Mouse (Mus musculus): ENCODE data around the gene Mpeg1. TPM values are rescaled to one million over a fixed set of nuclear protein-coding genes. Genes with fewer than 3 reads are reported as not detected.
A peak's percentile ranks its signal among the peaks of the same experiment; 100 is the strongest.

Mpeg1 gene
- polyA plus RNA-seq, 1 experiment, result 3.6 TPM

DNA sequence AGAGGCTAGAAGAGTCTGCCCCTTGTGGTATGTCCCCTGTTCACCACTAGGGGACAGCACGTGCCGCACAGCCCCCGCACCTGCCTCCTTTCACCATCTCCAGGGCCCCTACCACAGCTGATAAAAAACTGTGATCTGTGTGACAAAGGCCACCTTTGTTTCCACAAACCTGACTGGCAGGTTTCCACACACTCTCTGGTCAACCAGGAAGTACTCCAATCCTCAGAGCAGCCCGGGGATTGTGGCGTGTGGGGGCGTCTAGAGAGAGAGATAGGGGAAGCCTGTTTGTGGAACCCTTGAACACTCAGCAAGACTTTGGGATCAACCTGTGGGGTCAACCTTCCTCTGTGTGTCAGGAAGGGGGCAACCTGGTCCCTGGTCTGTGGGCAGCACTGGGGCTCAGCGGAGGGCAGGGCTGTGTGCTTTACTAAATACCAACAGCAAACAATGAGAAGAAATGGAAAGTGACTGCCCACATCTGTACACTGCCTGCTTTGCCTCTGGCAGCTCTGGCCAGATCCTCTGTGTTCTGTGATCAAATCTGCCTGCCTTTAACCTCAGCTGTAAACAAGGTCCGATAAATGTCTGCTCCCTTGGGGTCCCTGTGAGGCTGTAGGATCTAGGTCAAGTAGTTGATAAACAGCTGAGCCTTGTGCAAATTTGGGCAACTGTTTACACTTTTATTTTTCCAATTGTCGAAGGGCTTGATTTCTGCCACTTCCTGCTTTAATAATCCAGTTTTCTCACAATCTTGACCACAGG is 27.8 kb downstream of the Mpeg1 start:
- peaks cover 10% of the 10 kb centered on the region for H3K4me1 ChIP-seq (ENCODE audit: control insufficient read depth, insufficient read depth, low read length)
- peak; percentile 33 to 37 for DNase-seq

GRCm38 (mm10) chr19:12488969-12489674 is 28.5 kb downstream of the Mpeg1 start:
- WGBS, result 55% methylated on average over 8 of the region's 8 CpGs
- Histone ChIP-seq H3K4me3 (replicated peaks; ENCODE audit: insufficient read depth, low read depth, low read length) (no peak overlapping the region), H3K4me1 (ENCODE audit: control insufficient read depth, insufficient read depth, low read length) (peaks cover 10% of the 10 kb centered on the region), H3K27me3 (ENCODE audit: control insufficient read depth, insufficient read depth, low read length) (no peaks in the 10 kb centered on the region), H3K27ac (ENCODE audit: insufficient read depth, low read length) (no peak overlapping the region)
- DNase-seq, result peak in 1 of 2 experiments; percentile 38
- TF ChIP-seq POLR2A (IDR thresholded peaks at IDR 0.05; ENCODE audit: borderline replicate concordance, insufficient read depth, low read length) (no peak), CTCF (IDR thresholded peaks at IDR 0.05; ENCODE audit: borderline replicate concordance, insufficient read depth, low read depth, low read length) (no peak)

More for the DNA sequence above, 27.8 kb downstream of the Mpeg1 start:
- Histone ChIP-seq H3K27me3 (ENCODE audit: control insufficient read depth, insufficient read depth, low read length) (no peaks in the 10 kb centered on the region), H3K27ac (ENCODE audit: insufficient read depth, low read length) (peak overlapping the region; percentile 24; the same call in 1 of the 2 replicates), H3K4me3 (replicated peaks; ENCODE audit: insufficient read depth, low read depth, low read length) (no peak overlapping the region)
- WGBS, result 31% methylated on average over 9 of the region's 9 CpGs
- TF ChIP-seq POLR2A (IDR thresholded peaks at IDR 0.05; ENCODE audit: borderline replicate concordance, insufficient read depth, low read length), result no peak
- peak; percentile 63 for TF ChIP-seq CTCF (IDR thresholded peaks at IDR 0.05; ENCODE audit: borderline replicate concordance, insufficient read depth, low read depth, low read length)

DNA sequence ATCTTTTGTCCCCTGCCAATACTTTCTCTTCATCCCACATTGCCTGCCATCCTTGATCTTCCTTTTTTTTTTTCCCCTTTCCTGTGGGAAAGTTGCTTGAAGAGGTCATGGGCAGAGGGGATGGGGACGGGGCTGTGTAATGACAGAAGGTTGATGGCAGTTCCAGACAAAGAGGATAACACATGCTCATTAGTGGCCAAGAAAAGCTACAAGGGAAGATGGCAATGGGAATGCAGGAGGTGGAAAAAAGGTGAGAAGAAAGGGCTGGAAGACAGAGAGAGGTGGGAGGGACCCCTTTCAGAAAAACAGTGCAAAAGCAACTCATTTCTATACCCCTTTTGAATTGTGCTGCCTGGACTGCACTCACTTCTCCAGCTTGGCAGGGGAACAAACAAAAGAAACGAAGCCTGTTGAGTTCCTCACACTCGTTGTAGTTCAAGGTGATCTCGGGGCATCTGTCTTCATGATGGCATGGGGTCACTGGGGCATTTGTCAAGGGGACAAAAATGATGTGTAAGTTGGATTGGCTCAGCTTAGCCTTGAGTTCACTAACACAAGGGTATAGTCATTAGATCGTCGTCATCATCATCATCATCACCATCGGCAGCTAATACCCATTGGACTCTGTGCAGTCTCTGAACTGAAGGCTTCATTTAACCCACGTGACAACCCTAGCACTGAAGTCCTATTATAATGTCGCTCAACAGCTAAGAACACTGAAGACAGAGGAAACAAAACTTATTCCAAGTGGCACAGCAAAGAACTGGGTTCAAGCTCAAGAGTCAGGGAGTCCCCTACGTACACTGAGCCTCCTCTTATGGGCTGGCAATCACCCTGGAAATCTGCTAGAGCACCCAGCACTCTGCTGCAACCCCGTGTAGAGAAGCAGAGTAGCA is 29.3 kb downstream of the Mpeg1 start:
- no peak for DNase-seq
- WGBS, result 44% methylated on average over 11 of the region's 11 CpGs
- H3K27ac ChIP-seq (ENCODE audit: insufficient read depth, low read length), result no peak overlapping the region

DNA sequence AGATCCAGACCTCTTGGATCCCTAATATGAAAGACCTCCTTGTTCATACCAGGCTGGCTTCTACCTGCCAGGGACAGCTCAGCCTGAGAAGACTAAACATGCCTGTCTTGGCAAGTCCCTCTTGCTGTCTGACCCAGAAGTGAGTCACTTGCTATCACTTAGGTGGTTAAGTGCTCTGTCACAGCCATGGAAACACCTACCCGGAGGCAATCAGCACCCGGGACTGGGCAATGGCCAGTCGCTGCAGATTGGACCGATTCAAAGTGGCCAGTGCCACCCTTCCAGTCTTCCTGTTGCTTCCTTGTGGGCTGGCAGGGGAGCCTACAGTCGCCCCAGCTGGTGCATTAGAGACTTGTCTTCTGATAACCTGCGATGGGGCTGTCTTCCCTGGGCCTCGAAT is 31.1 kb downstream of the Mpeg1 start:
- 42% methylated on average over 7 of the region's 7 CpGs for WGBS
- TF ChIP-seq CTCF (IDR thresholded peaks at IDR 0.05; ENCODE audit: borderline replicate concordance, insufficient read depth, low read depth, low read length) (no peak), POLR2A (IDR thresholded peaks at IDR 0.05; ENCODE audit: borderline replicate concordance, insufficient read depth, low read length) (no peak)
- H3K4me3 ChIP-seq (replicated peaks; ENCODE audit: insufficient read depth, low read depth, low read length), result no peak overlapping the region
- DNase-seq, result no peak
- H3K27me3 ChIP-seq (ENCODE audit: control insufficient read depth, insufficient read depth, low read length), result no peaks in the 10 kb centered on the region
- peaks cover 10% of the 10 kb centered on the region for H3K4me1 ChIP-seq (ENCODE audit: control insufficient read depth, insufficient read depth, low read length)
- H3K27ac ChIP-seq (ENCODE audit: insufficient read depth, low read length), result no peak overlapping the region

More for the DNA sequence above, 29.3 kb downstream of the Mpeg1 start:
- no peaks in the 10 kb centered on the region for H3K27me3 ChIP-seq (ENCODE audit: control insufficient read depth, insufficient read depth, low read length)
- no peak for TF ChIP-seq CTCF (IDR thresholded peaks at IDR 0.05; ENCODE audit: borderline replicate concordance, insufficient read depth, low read depth, low read length)
- H3K4me1 ChIP-seq (ENCODE audit: control insufficient read depth, insufficient read depth, low read length), result peaks cover 10% of the 10 kb centered on the region
- no peak overlapping the region for H3K4me3 ChIP-seq (replicated peaks; ENCODE audit: insufficient read depth, low read depth, low read length)

DNA sequence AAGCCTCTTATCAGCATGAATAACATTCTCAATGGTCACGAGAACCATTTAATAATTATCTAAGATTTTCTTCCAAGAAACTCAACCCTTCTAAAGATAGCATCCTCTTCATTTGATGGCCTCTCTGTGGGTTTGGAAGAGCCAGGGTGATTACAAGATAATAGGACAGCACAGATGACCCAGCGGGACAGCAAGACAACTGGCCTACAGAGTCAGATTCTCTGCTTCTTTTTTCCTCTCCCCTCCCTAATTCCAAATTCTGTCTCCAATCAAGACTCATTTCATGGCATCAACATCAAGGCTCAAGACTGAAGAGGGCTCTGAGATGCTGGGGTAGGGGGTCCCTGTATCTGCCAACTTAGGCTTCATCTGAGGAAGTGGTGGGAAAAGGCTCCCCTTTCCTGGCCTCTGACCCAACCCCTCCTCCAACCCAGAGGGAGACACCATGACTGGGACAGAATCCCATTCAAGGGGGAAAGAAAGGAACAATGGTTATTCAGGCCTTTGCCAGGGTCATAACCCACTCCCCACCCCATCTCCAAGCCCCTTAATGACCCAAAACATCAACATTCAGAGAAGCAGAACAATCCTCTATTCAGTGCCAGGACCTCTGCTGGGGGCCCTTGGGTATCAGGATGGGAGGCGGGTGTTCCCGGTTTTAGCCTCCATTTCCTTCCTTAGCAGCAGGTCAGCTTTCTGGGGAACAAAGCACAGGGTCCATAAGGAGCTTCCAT is 33.0 kb downstream of the Mpeg1 start:
- Histone ChIP-seq H3K4me3 (replicated peaks; ENCODE audit: insufficient read depth, low read depth, low read length) (no peak overlapping the region), H3K27me3 (ENCODE audit: control insufficient read depth, insufficient read depth, low read length) (no peaks in the 10 kb centered on the region), H3K4me1 (ENCODE audit: control insufficient read depth, insufficient read depth, low read length) (peaks cover 3% of the 10 kb centered on the region; the same call in 1 of the 2 replicates), H3K27ac (ENCODE audit: insufficient read depth, low read length) (no peak overlapping the region)
- no peak for DNase-seq
- TF ChIP-seq CTCF (IDR thresholded peaks at IDR 0.05; ENCODE audit: borderline replicate concordance, insufficient read depth, low read depth, low read length) (no peak), POLR2A (IDR thresholded peaks at IDR 0.05; ENCODE audit: borderline replicate concordance, insufficient read depth, low read length) (no peak)
- WGBS, result 64% methylated on average over 4 of the region's 4 CpGs

DNA sequence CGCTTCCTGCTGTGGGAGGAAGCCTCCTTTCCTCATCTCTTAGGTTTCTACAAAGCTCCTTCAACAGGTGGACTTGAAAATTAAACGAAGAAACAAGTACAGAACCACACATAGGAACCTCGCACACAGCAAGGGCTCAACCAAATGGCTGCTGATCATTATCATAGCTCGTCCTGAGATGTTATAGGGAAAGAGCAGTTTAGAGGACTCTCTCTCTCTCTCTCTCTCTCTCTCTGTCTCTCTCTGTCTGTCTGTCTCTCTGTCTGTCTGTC is 33.5 kb downstream of the Mpeg1 start:
- DNase-seq, result no peak
- WGBS, result 48% methylated on average over 4 of the region's 4 CpGs
- H3K27ac ChIP-seq (ENCODE audit: insufficient read depth, low read length), result no peak overlapping the region
- H3K4me3 ChIP-seq (replicated peaks; ENCODE audit: insufficient read depth, low read depth, low read length), result no peak overlapping the region
- H3K27me3 ChIP-seq (ENCODE audit: control insufficient read depth, insufficient read depth, low read length), result no peaks in the 10 kb centered on the region
- H3K4me1 ChIP-seq (ENCODE audit: control insufficient read depth, insufficient read depth, low read length), result peaks cover 3% of the 10 kb centered on the region; the same call in 1 of the 2 replicates
- TF ChIP-seq CTCF (IDR thresholded peaks at IDR 0.05; ENCODE audit: borderline replicate concordance, insufficient read depth, low read depth, low read length) (no peak), POLR2A (IDR thresholded peaks at IDR 0.05; ENCODE audit: borderline replicate concordance, insufficient read depth, low read length) (no peak)

GRCm38 (mm10) chr19:12494972-12495535 is 34.5 kb downstream of the Mpeg1 start:
- H3K4me3 ChIP-seq (replicated peaks; ENCODE audit: insufficient read depth, low read depth, low read length), result no peak overlapping the region
- H3K27ac ChIP-seq (ENCODE audit: insufficient read depth, low read length), result no peak overlapping the region
- H3K4me1 ChIP-seq (ENCODE audit: control insufficient read depth, insufficient read depth, low read length), result peaks cover 3% of the 10 kb centered on the region; the same call in 1 of the 2 replicates
- TF ChIP-seq POLR2A (IDR thresholded peaks at IDR 0.05; ENCODE audit: borderline replicate concordance, insufficient read depth, low read length) (no peak), CTCF (IDR thresholded peaks at IDR 0.05; ENCODE audit: borderline replicate concordance, insufficient read depth, low read depth, low read length) (no peak)
- no peak for DNase-seq
- no peaks in the 10 kb centered on the region for H3K27me3 ChIP-seq (ENCODE audit: control insufficient read depth, insufficient read depth, low read length)
- WGBS, result 44% methylated on average over 3 of the region's 3 CpGs

All from cerebellum, adult 2 months (tissue).